28 mouse cellular contexts compared by ENCODE assay signal in genomic region chr5:48511357-48511756, GRCm38 (mm10).
"Had no signal": no experiment of that assay in that cellular context is flagged by ENCODE, and none has a peak within 500 bp of the region (broad histone marks: within the 10 kb centered on the region; RNA-seq: fewer than 3 reads in every experiment).

No protein-coding gene starts in this region.

- H3K9me3 ChIP-seq: heart, embryonic 13.5 days; heart, embryonic 15.5 days; hindbrain, embryonic 10.5 days; hindbrain, embryonic 12.5 days; intestine, embryonic 15.5 days; limb, embryonic 10.5 days; limb, embryonic 12.5 days; liver, embryonic 13.5 days; liver, embryonic 15.5 days had no signal

- DNase-seq: gastrocnemius, adult 2 months; gastrocnemius, postnatal 10 days; gastrocnemius, postnatal 25 days; heart, adult 18-20 months; heart, postnatal 4 days; kidney, adult 18-20 months; kidney, adult 8-10 months; kidney, postnatal 10 days; kidney, postnatal 25 days; kidney, postnatal 4 days; liver; liver, embryonic 13.5 days had no signal

- H3K4me2 ChIP-seq: heart, embryonic 11.5 days; heart, embryonic 13.5 days; heart, embryonic 15.5 days; hindbrain, embryonic 12.5 days; hindbrain, embryonic 14.5 days; intestine, embryonic 15.5 days; limb, embryonic 12.5 days; liver, embryonic 11.5 days; liver, embryonic 13.5 days; liver, embryonic 15.5 days had no signal

- ATAC-seq: hindbrain, embryonic 16.5 days; inflammation-experienced regulatory T-cells, adult 6 months; intestine, embryonic 15.5 days; intestine, postnatal 0 days had no signal

- H3K27ac ChIP-seq: gastrocnemius, adult 2 months; heart, embryonic 13.5 days; heart, embryonic 15.5 days; hindbrain, embryonic 10.5 days; hindbrain, embryonic 12.5 days; hindbrain, embryonic 14.5 days; intestine, embryonic 15.5 days; layer of hippocampus, adult 2 months; left cerebral cortex, adult 2 months; limb, embryonic 10.5 days; limb, embryonic 12.5 days; liver, embryonic 13.5 days; liver, embryonic 15.5 days had no signal

- H3K36me3 ChIP-seq: heart, embryonic 13.5 days; heart, embryonic 15.5 days; hindbrain, embryonic 10.5 days; hindbrain, embryonic 12.5 days; intestine, embryonic 15.5 days; limb, embryonic 10.5 days; limb, embryonic 12.5 days; liver, embryonic 13.5 days; liver, embryonic 15.5 days had no signal

- H3K4me3 ChIP-seq: gastrocnemius, adult 2 months; heart, embryonic 13.5 days; heart, embryonic 15.5 days; hindbrain, embryonic 10.5 days; hindbrain, embryonic 12.5 days; intestine, embryonic 15.5 days; layer of hippocampus, adult 2 months; left cerebral cortex, adult 2 months; limb, embryonic 10.5 days; limb, embryonic 12.5 days; liver, embryonic 13.5 days; liver, embryonic 15.5 days had no signal

- H3K4me1 ChIP-seq: hindbrain, embryonic 12.5 days; intestine, embryonic 15.5 days; limb, embryonic 10.5 days; limb, embryonic 12.5 days; liver, embryonic 13.5 days; liver, embryonic 15.5 days had no signal

- H3K27me3 ChIP-seq: heart, embryonic 13.5 days; heart, embryonic 15.5 days; hindbrain, embryonic 12.5 days; intestine, embryonic 15.5 days; limb, embryonic 12.5 days; liver, embryonic 13.5 days; liver, embryonic 15.5 days had no signal

- H3K9ac ChIP-seq: heart, embryonic 13.5 days; heart, embryonic 15.5 days; hindbrain, embryonic 12.5 days; hindbrain, embryonic 14.5 days; intestine, embryonic 15.5 days; limb, embryonic 12.5 days; liver, embryonic 13.5 days; liver, embryonic 15.5 days had no signal
